In genomic region chr2:164103501-164103900, GRCm38 (mm10) we compare ENCODE assay signal across 9 mouse cellular contexts. TPM values are rescaled to one million over a fixed set of nuclear protein-coding genes. Genes with fewer than 3 reads are reported as not detected.
DNase-seq lines count a peak whose midpoint lies in the region; ATAC-seq and TF ChIP-seq lines count a peak whose summit lies in the region.
"Had no signal": no experiment of that assay in that cellular context is flagged by ENCODE, and none has a peak within 500 bp of the region (broad histone marks: within the 10 kb centered on the region; RNA-seq: fewer than 3 reads in every experiment).

No protein-coding gene starts in this region.

- H3K4me2 ChIP-seq in midbrain, embryonic 14.5 days (ENCODE audit: low read length): no peak overlapping the region
- no peak overlapping the region for H3K4me2 ChIP-seq in midbrain, embryonic 13.5 days (replicated peaks)
- no peak overlapping the region for H3K4me2 ChIP-seq in heart, postnatal 0 days (ENCODE audit: low read depth, low read length)
- H3K4me2 ChIP-seq: neural tube, embryonic 12.5 days had no signal

- ATAC-seq in midbrain, embryonic 14.5 days (ENCODE audit: low FRiP score, low TSS enrichment): no peak
- no peak for ATAC-seq in midbrain, embryonic 13.5 days
- ATAC-seq in heart, postnatal 0 days (ENCODE audit: insufficient read depth, low read depth): no peak
- ATAC-seq in monocyte, adult 5-6 weeks (replicated peaks; ENCODE audit: insufficient number of reproducible peaks, low FRiP score, low TSS enrichment, poor library complexity, severe bottlenecking): peak; percentile 62; the same call in 1 of the 2 replicates

- H3K9ac ChIP-seq in midbrain, embryonic 14.5 days (replicated peaks; ENCODE audit: low read length): no peak overlapping the region
- H3K9ac ChIP-seq in midbrain, embryonic 13.5 days (replicated peaks): no peak overlapping the region
- no peak overlapping the region for H3K9ac ChIP-seq in heart, postnatal 0 days (replicated peaks; ENCODE audit: low read depth, low read length)
- H3K9ac ChIP-seq: neural tube, embryonic 12.5 days had no signal

- H3K27ac ChIP-seq in midbrain, embryonic 14.5 days (replicated peaks; ENCODE audit: low read depth, low read length): no peak overlapping the region
- H3K27ac ChIP-seq in midbrain, embryonic 13.5 days: no peak overlapping the region
- no peak overlapping the region for H3K27ac ChIP-seq in heart, postnatal 0 days (ENCODE audit: low read depth)
- H3K27ac ChIP-seq: neural tube, embryonic 12.5 days had no signal

- no peaks in the 10 kb centered on the region for H3K27me3 ChIP-seq in midbrain, embryonic 14.5 days (ENCODE audit: control insufficient read depth, insufficient read depth, low read length)
- H3K27me3 ChIP-seq in midbrain, embryonic 13.5 days: no peaks in the 10 kb centered on the region
- no peaks in the 10 kb centered on the region for H3K27me3 ChIP-seq in heart, postnatal 0 days (ENCODE audit: control insufficient read depth, insufficient read depth, low read length)
- H3K27me3 ChIP-seq: neural tube, embryonic 12.5 days had no signal

- H3K36me3 ChIP-seq in midbrain, embryonic 14.5 days (ENCODE audit: control insufficient read depth, insufficient read depth, low read length): peaks cover 58% of the 10 kb centered on the region
- H3K36me3 ChIP-seq in midbrain, embryonic 13.5 days: peaks cover 55% of the 10 kb centered on the region
- peaks cover 46% of the 10 kb centered on the region for H3K36me3 ChIP-seq in heart, postnatal 0 days (replicated peaks; ENCODE audit: control insufficient read depth, insufficient read depth, low read length)

- no peak overlapping the region for H3K4me3 ChIP-seq in midbrain, embryonic 14.5 days (replicated peaks; ENCODE audit: low read depth, low read length)
- H3K4me3 ChIP-seq in midbrain, embryonic 13.5 days (replicated peaks): no peak overlapping the region
- no peak overlapping the region for H3K4me3 ChIP-seq in heart, postnatal 0 days (ENCODE audit: low read depth, low read length)
- H3K4me3 ChIP-seq: neural tube, embryonic 12.5 days had no signal

- DNase-seq in midbrain, embryonic 14.5 days: peak; percentile 86
- peak; percentile 36 for DNase-seq in R1 (ENCODE audit: low read depth, low spot score)
- DNase-seq in cerebellum, adult 8-10 months: peak; percentile 60
- DNase-seq in heart, postnatal 0 days (ENCODE audit: low spot score): peak; percentile 63
- DNase-seq in layer of hippocampus, postnatal 36 days: peak; percentile 50 to 62
- peak; percentile 38 to 69 for DNase-seq in urinary bladder, postnatal 4 days (ENCODE audit: low spot score in 2 of 2)

- WGBS in midbrain, embryonic 14.5 days: 34% methylated on average over 4 of the region's 4 CpGs
- 32% methylated on average over 4 of the region's 4 CpGs for WGBS in midbrain, embryonic 13.5 days
- WGBS in heart, postnatal 0 days: 22% methylated on average over 4 of the region's 4 CpGs

- TF ChIP-seq EP300 in heart, postnatal 0 days (IDR thresholded peaks at IDR 0.05; ENCODE audit: low read depth): no peak

- H3K9me3 ChIP-seq in midbrain, embryonic 14.5 days (ENCODE audit: control insufficient read depth, low read length): no peaks in the 10 kb centered on the region
- no peaks in the 10 kb centered on the region for H3K9me3 ChIP-seq in midbrain, embryonic 13.5 days
- no peaks in the 10 kb centered on the region for H3K9me3 ChIP-seq in heart, postnatal 0 days (replicated peaks; ENCODE audit: control insufficient read depth, low read length)
- H3K9me3 ChIP-seq: neural tube, embryonic 12.5 days had no signal

- peak; percentile 82 for TF ChIP-seq CTCF in heart, postnatal 0 days (IDR thresholded peaks at IDR 0.05; ENCODE audit: low read depth)

- no peaks in the 10 kb centered on the region for H3K4me1 ChIP-seq in midbrain, embryonic 14.5 days (ENCODE audit: control insufficient read depth, insufficient read depth, low read length)
- peaks cover 14% of the 10 kb centered on the region for H3K4me1 ChIP-seq in midbrain, embryonic 13.5 days (replicated peaks)
- H3K4me1 ChIP-seq in heart, postnatal 0 days (ENCODE audit: control insufficient read depth, insufficient read depth): 0 out of 2 replicates have a peak, but pooled peaks cover 4% of the 10 kb centered on the region

RNA-seq across cellular contexts. Expression of gene Tomm34, which starts 32.5 kb away (rescaled TPM):
- polyA plus RNA-seq in midbrain, embryonic 14.5 days (2014; fragmentation: Nextera tagmentation; extraction: Ambion mirVana): 46.3 and 50.3 TPM in 2 replicates
- polyA plus RNA-seq in midbrain, embryonic 13.5 days (2015; fragmentation: Nextera tagmentation; extraction: Ambion mirVana): 44.2 and 48.4 TPM in 2 replicates
- 46.6 and 58.8 TPM in 2 replicates for total RNA-seq in heart, postnatal 0 days (2014; rRNA removed; ENCODE audit: low replicate concordance)
- 34.8 and 35.1 TPM in 2 replicates for polyA plus RNA-seq in heart, postnatal 0 days (2015; fragmentation: Nextera tagmentation; extraction: Ambion mirVana)
- total RNA-seq in layer of hippocampus, postnatal 36 days (2021): 100 to 1,000 TPM in 1 of 2 experiments, 10 to 100 TPM in 1; 99.4 to 114 TPM
- 38.3 to 59.3 TPM (median 43.2 TPM) in 3 replicates for total RNA-seq in monocyte, adult 5-6 weeks (2017)

RNA-seq across cellular contexts. Expression of gene Stk4, which starts 33.4 kb away (rescaled TPM):
- 26.3 and 35.0 TPM in 2 replicates for polyA plus RNA-seq in midbrain, embryonic 14.5 days (2014; fragmentation: Nextera tagmentation; extraction: Ambion mirVana)
- 27.0 and 28.3 TPM in 2 replicates for polyA plus RNA-seq in midbrain, embryonic 13.5 days (2015; fragmentation: Nextera tagmentation; extraction: Ambion mirVana)
- 16.6 and 19.4 TPM in 2 replicates for total RNA-seq in heart, postnatal 0 days (2014; rRNA removed; ENCODE audit: low replicate concordance)
- 8.6 TPM in 2 replicates for polyA plus RNA-seq in heart, postnatal 0 days (2015; fragmentation: Nextera tagmentation; extraction: Ambion mirVana)
- total RNA-seq in layer of hippocampus, postnatal 36 days (2021): 10 to 100 TPM; 50.4 to 51.2 TPM
- total RNA-seq in monocyte, adult 5-6 weeks (2017): 304 to 378 TPM (median 341 TPM) in 3 replicates

Comparison
In these comparisons a context has a peak if more than half of its experiments do, and no peak if none do; other contexts are left out.
1. DNase-seq: peak in every context shown above with its lines; median percentile 86 in midbrain, embryonic 14.5 days; 63 in heart, postnatal 0 days; 60 in cerebellum, adult 8-10 months; 56 in layer of hippocampus, postnatal 36 days; 54 in urinary bladder, postnatal 4 days; 36 in R1.